Mouse (Mus musculus) cerebellum, adult 9-11 months (tissue): Measurements from ENCODE around the gene Akr1b8.
"Not testable (repeated sequence)": the region's sequence is repeated elsewhere in the genome, so short reads cannot be mapped to it uniquely, and the experiment has no call there.

Source experiments
- DNase-seq: peaks from one replicate; pipeline ENCODE4 v3.0.0; 2022

The Akr1b8 gene

GRCm38 (mm10) chr6:34350037-34350699, 3.8 kb upstream of the Akr1b8 start:
- DNase-seq = no peak

- DNase-seq = not testable (repeated sequence)
These were observed 2.4 kb upstream of the Akr1b8 start for GRCm38 (mm10) chr6:34351481-34351880.

- DNase-seq = no peak
These were observed 1.5 kb upstream of the Akr1b8 start for GRCm38 (mm10) chr6:34352401-34352800.

GRCm38 (mm10) chr6:34354354-34355348, 732 bp downstream of the Akr1b8 start:
- no peak for DNase-seq

GRCm38 (mm10) chr6:34355349-34355747, 1.4 kb downstream of the Akr1b8 start:
- no peak for DNase-seq

- DNase-seq = no peak
These were observed 1.9 kb downstream of the Akr1b8 start for GRCm38 (mm10) chr6:34355841-34356240.

- DNase-seq = no peak
These were observed 10.6 kb downstream of the Akr1b8 start for GRCm38 (mm10) chr6:34364217-34365136.

GRCm38 (mm10) chr6:34367998-34368397, 14.1 kb downstream of the Akr1b8 start:
- DNase-seq = no peak

GRCm38 (mm10) chr6:34370081-34370480, 16.2 kb downstream of the Akr1b8 start:
- no peak for DNase-seq

- DNase-seq = peak; percentile 63
These were observed 17.9 kb downstream of the Akr1b8 start for GRCm38 (mm10) chr6:34371700-34372351.

- no peak for DNase-seq
These were observed 19.9 kb downstream of the Akr1b8 start for GRCm38 (mm10) chr6:34373841-34374240.

GRCm38 (mm10) chr6:34375888-34376287, 22.0 kb downstream of the Akr1b8 start:
- not testable (repeated sequence) for DNase-seq

GRCm38 (mm10) chr6:34383401-34383800, 29.5 kb downstream of the Akr1b8 start:
- peak; percentile 12 for DNase-seq

GRCm38 (mm10) chr6:34384110-34384661, 30.3 kb downstream of the Akr1b8 start, which contains the start of gene Akr1b10:
TSS of gene Akr1b10 (plus strand) at chr6:34384218.
- peak; percentile 80 for DNase-seq

GRCm38 (mm10) chr6:34384701-34385370, 30.9 kb downstream of the Akr1b8 start:
- DNase-seq = peak; percentile 22

GRCm38 (mm10) chr6:34388420-34389156, 34.7 kb downstream of the Akr1b8 start:
- DNase-seq = no peak

GRCm38 (mm10) chr6:34395897-34396296, 42.0 kb downstream of the Akr1b8 start:
- DNase-seq = no peak

- no peak for DNase-seq
These were observed 44.5 kb downstream of the Akr1b8 start for GRCm38 (mm10) chr6:34398431-34398830.

GRCm38 (mm10) chr6:34399606-34400220, 45.8 kb downstream of the Akr1b8 start:
- no peak for DNase-seq

- DNase-seq = no peak
These were observed 46.8 kb downstream of the Akr1b8 start for GRCm38 (mm10) chr6:34400696-34401095.
